Mouse (Mus musculus) intestine, embryonic 15.5 days (tissue): Measurements from ENCODE around the gene Ero1l. TPM values are rescaled to one million over a fixed set of nuclear protein-coding genes. Genes with fewer than 3 reads are reported as not detected.

ENCODE experiments used
- ATAC-seq: fragments of 200-750 bp; cut with Nextera tagmentation; 2 replicates; pipeline ENCODE4 v1.8.0; 2017; ENCODE audit warnings: moderate TSS enrichment, moderate library complexity
- H3K27ac ChIP-seq: fragments of 300-500 bp; sonication (generic); 2 replicates; pipeline ENCODE4 v1.5.1; 2015; ENCODE audit warnings: mild to moderate bottlenecking, inconsistent platforms
- H3K27me3 ChIP-seq: fragments of 300-500 bp; sonication (generic); replicated peaks from 2 replicates; pipeline ENCODE4 v1.6.1; 2015; ENCODE audit warnings: inconsistent platforms
- H3K36me3 ChIP-seq: fragments of 300-500 bp; sonication (generic); 2 replicates; pipeline ENCODE4 v1.6.1; 2015; ENCODE audit warnings: inconsistent platforms
- H3K4me1 ChIP-seq: fragments of 300-500 bp; sonication (generic); replicated peaks from 2 replicates; pipeline ENCODE4 v1.6.1; 2015; ENCODE audit warnings: inconsistent platforms
- H3K4me2 ChIP-seq: fragments of 300-500 bp; sonication (generic); replicated peaks from 2 replicates; pipeline ENCODE4 v1.6.1; 2015; ENCODE audit warnings: mild to moderate bottlenecking, inconsistent platforms
- H3K4me3 ChIP-seq: fragments of 300-500 bp; sonication (generic); replicated peaks from 2 replicates; pipeline ENCODE4 v1.5.1; 2015; ENCODE audit warnings: inconsistent platforms
- H3K9ac ChIP-seq: fragments of 300-500 bp; sonication (generic); 2 replicates; pipeline ENCODE4 v1.6.1; 2015; ENCODE audit warnings: inconsistent platforms
- H3K9me3 ChIP-seq: fragments of 300-500 bp; sonication (generic); 2 replicates; pipeline ENCODE4 v1.6.1; 2016; ENCODE audit warnings: inconsistent platforms
- WGBS: fragments of 180-500 bp; shearing (Covaris S2); methylation state at CpG from one replicate; pipeline ENCODE4 v1.1.7; 2015; 5-methylcytosine and 5-hydroxymethylcytosine counted together
- polyA plus RNA-seq: library from polyadenylated mRNA; unstranded; fragments of >200 nt; fragmentation: Nextera tagmentation; extraction: Ambion mirVana; gene quantifications from 2 replicates; pipeline ENCODE4 v1.2.1, GENCODE M21; 2015

Ero1l gene
- polyA plus RNA-seq = 56.1 and 73.9 TPM in 2 replicates

DNA sequence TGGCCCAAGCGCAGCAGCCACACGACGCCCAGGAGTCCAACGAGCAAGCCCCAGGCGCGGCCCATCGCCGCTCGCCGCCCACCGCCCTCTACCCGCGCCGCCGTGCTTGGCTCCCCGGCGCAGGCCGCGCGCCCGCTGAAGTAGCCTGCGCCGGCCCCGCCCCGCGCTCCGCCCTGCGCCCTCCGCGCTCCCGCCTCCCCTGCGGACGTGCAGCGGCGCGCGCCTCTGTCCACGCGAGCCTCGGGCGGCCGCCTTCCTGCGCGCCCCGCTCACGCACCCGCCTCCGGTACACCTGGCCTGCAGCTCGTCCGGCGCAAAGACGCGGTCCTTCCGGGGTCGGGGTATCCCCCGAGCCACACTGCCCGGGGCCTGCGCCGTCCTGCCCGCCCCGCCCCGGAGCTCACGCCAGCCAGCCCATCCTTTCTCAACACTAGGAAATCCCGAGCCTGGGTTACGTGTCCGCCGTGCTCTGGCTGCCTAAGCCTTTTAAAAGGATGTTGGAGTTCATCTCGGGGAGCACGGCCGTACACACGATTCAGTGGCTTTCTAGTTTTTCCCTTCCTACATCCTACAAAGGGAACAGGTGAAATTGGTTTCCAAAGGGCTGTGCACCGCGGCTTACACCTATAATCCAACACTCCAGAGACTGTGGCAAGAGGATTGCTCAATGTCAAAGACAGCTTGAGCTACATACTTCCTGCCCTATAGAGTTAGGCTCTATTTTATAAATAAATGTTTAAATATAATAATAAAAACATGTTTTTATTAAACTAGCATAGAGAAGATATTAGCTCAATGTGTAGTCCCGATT lies at the start of gene Ero1l:
Gene Ero1l (minus strand): TSS at position 346 of the 811 bp plus-strand sequence.
- Histone ChIP-seq H3K9ac (peak within 1 kb of the TSS; percentile 90), H3K36me3 (no peaks in the 10 kb centered on the region), H3K4me2 (peak within 1 kb of the TSS; percentile 67), H3K9me3 (no peaks in the 10 kb centered on the region), H3K27me3 (no peaks in the 10 kb centered on the region), H3K27ac (peak within 1 kb of the TSS; percentile 95), H3K4me3 (peak within 1 kb of the TSS; percentile 86), H3K4me1 (0 out of 2 replicates have a peak, but pooled peaks cover 6% of the 10 kb centered on the region)
- ATAC-seq = peak; percentile 96
- 2% methylated on average over 69 of the region's 74 CpGs for WGBS

DNA sequence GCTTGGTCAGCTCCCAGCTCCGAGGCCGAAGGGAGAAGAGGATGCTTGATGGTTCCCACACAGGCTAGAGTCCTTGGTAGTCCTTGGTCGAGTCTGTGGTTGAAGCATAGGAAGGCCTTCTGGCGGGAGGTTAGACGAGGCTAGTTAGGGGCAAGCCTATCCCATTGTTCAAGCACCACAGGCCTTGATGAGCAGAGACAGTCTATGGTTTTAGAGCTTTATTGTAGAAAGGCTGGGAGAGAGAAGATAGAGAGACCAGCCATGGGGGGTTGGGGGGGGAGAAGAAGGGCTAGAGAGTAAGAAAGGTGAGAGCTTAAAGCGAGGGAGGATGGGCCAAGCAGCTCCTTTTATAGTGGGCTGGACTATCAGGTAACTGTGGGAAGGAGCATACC lies 46.6 kb upstream of the Ero1l start:
- no peak overlapping the region for H3K4me3 ChIP-seq
- no peak overlapping the region for H3K4me2 ChIP-seq
- peaks cover 12% of the 10 kb centered on the region for H3K36me3 ChIP-seq
- no peak overlapping the region for H3K9ac ChIP-seq
- H3K27me3 ChIP-seq = no peaks in the 10 kb centered on the region
- H3K27ac ChIP-seq = no peak overlapping the region
- WGBS = 90% methylated on average over 6 of the region's 6 CpGs
- no peak for ATAC-seq
- H3K9me3 ChIP-seq = no peaks in the 10 kb centered on the region
- H3K4me1 ChIP-seq = no peaks in the 10 kb centered on the region

DNA sequence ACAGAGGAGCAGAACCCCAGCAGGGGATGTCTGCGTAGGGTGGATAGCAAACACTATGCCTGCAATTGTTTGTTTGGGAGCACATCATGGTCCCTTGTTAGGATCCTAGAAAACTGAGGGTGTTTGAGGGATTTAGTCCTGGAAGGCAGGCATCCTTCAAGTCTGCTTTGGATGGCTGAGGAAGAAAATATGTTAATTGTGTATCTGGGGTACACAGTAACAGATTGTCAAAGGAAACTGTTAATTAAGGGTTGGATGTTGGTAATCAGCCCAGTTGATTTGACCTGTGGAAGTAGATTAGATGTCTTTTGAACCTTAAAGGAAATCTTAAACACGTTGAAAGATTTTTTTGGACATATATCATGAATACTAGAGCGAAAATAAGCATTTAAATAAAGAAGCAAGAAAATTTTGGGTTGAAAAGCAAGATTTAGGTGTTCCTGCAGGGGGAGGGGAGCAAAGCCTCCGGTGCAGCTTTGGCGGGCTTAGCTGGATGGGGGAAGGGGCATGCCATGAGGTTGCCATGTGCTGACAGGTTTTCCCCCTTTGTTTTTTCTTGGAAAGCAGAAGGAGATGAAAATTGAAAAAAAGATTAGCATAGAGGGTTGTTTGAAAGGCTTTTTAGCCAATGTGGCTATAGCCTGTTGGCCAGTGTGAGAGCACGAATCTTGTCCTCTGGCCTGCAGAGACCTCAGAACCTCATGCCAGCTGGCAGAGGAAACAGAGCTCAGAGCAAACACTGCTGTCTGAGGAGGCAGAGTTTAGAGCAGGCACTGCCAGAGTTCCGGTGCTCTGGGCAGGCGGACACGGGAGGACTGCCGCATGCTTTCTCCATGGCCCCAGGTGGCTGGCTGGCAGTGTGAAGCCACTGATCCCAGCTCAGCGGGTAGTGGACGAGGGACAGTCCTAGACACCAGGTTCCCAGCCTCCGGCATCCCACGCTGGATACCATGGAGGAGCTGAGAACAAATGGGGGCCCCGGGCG lies 45.9 kb upstream of the Ero1l start:
- Histone ChIP-seq H3K36me3 (peaks cover 6% of the 10 kb centered on the region), H3K4me1 (no peaks in the 10 kb centered on the region), H3K4me2 (no peak overlapping the region), H3K9ac (no peak overlapping the region), H3K27me3 (no peaks in the 10 kb centered on the region), H3K4me3 (no peak overlapping the region), H3K27ac (no peak overlapping the region), H3K9me3 (no peaks in the 10 kb centered on the region)
- WGBS = 90% methylated on average over 16 of the region's 16 CpGs
- no peak for ATAC-seq

DNA sequence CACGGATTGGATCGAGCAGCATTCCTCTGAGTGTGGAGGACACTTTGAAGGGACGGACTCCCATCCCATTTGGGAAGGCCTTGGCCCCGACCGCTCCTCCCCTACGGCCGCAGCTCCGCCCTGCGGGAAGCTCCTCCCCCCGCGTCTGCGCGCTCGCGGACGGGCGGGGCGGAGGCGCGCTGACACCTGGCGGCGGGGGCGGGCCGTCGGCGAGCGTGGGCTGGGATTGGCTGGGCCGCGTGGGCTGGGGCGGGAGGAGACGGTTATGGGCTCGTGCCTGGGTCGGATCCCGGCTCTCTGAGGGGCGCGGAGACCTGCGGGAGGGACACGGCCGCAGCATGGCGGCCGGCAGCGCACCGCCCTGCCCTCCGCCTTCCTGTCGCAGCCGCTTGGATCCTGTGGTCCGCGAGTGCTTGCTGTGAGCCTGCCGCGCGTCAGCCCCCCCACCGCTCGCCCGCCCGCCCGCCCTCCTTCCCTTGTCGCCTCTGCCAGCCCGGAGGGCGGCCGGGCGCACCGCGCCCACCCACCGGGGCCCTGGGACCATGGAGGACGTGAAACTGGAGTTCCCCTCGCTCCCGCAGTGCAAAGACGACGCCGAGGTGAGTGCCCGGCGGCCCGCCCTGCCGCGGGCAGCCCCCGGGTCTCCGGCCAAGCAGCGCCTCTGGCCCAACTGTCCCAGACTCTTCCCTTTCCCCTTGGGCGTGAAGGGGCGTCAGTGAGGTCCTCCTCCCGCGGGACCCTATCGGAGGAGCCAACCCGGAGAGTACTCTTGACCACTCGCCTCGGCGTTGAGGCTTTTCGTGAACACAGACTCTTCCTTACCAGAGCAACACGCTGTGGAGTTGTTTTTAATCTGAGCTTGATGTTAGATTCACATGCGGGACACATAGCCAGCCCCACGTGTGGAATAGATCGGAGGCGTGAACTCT lies 32.6 kb upstream of the Ero1l start, which contains the start of gene Styx:
Gene Styx (plus strand): TSS at position 163 of the 929 bp plus-strand sequence.
- under 1% methylated on average over 79 of the region's 93 CpGs for WGBS
- peak; percentile 99 for ATAC-seq
- Histone ChIP-seq H3K9ac (peak within 1 kb of the TSS; percentile 83), H3K27ac (peak within 1 kb of the TSS; percentile 79), H3K36me3 (peaks cover 10% of the 10 kb centered on the region), H3K27me3 (no peaks in the 10 kb centered on the region), H3K9me3 (no peaks in the 10 kb centered on the region), H3K4me2 (peak within 1 kb of the TSS; percentile 64), H3K4me1 (peaks cover 4% of the 10 kb centered on the region), H3K4me3 (peak within 1 kb of the TSS; percentile 75)

DNA sequence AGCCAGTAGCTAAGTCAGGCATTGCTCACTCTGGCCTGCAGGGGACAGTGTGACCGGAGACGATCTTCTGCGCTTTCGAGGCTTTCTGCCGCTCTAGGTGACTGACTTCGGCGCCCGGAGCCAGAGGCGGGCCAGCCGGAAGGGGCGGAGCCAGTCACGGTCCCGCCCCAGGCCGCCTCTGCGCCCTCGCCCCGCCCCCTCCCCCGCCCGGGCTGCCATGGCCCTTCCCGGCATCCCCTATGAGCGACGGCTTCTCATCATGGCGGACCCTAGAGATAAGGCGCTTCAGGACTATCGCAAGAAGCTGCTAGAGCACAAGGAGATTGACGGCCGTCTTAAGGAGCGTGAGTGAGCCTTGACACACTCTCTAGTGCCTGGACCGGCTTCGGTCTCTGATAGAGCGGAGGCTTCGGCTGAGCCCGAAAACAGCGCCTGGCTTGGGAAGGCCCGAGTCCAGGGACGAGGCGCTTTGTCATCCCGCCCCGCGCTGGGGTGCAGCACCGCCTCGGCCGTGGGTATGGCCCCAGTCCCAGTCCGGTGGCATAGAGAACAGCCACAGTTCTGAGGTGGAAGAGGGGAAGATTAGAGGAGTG lies 11.1 kb upstream of the Ero1l start, which contains the start of gene Psmc6:
Gene Psmc6 (plus strand): TSS at position 200 of the 593 bp plus-strand sequence.
- H3K27me3 ChIP-seq = no peaks in the 10 kb centered on the region
- under 1% methylated on average over 44 of the region's 44 CpGs for whole genome bisulfite sequencing
- 0 out of 2 replicates have a peak, but pooled peaks cover 3% of the 10 kb centered on the region for H3K4me1 ChIP-seq
- no peaks in the 10 kb centered on the region for H3K9me3 ChIP-seq
- H3K9ac ChIP-seq = peak within 1 kb of the TSS; percentile 87
- H3K4me3 ChIP-seq = peak within 1 kb of the TSS; percentile 75
- H3K36me3 ChIP-seq = peaks cover 6% of the 10 kb centered on the region
- peak within 1 kb of the TSS; percentile 60 for H3K4me2 ChIP-seq
- ATAC-seq = peak; percentile 98
- H3K27ac ChIP-seq = peak within 1 kb of the TSS; percentile 66

DNA sequence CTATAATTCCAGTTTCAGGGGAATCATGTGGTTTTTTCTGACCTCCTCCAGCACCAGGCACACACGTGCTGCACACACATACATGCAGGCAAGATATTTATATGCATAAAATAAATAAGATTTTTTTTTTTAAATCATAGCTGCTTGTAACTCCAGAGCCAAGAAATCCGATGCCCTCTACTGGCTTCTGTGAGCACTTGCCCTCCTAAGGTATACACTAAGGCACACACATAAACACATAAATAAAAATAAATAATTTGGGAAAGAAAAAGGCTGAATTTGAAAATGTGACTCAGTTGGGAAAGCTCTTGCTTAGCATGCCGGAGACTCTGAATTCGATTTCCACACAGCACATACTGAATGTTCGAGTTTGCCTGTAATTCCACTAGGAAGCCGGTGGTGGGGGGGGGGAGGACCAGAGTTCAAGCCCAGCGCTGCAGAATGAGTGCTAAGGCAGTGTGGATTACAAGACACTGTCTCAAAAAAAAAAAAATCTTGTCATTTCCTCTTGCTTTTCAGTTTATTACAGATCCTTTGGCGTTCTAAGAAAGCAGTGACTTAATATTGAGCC lies 10.5 kb upstream of the Ero1l start:
- 10% methylated on average over 8 of the region's 8 CpGs for WGBS
- Histone ChIP-seq H3K9ac (0 out of 2 replicates have a peak overlapping the region, but pooled peaks have one; percentile 27), H3K36me3 (peaks cover 6% of the 10 kb centered on the region), H3K9me3 (no peaks in the 10 kb centered on the region), H3K4me3 (peak overlapping the region; percentile 75), H3K27me3 (no peaks in the 10 kb centered on the region), H3K4me1 (0 out of 2 replicates have a peak, but pooled peaks cover 3% of the 10 kb centered on the region), H3K27ac (0 out of 2 replicates have a peak overlapping the region, but pooled peaks have one; percentile 48), H3K4me2 (peak overlapping the region; percentile 57)
- peak; percentile 52 for ATAC-seq

DNA sequence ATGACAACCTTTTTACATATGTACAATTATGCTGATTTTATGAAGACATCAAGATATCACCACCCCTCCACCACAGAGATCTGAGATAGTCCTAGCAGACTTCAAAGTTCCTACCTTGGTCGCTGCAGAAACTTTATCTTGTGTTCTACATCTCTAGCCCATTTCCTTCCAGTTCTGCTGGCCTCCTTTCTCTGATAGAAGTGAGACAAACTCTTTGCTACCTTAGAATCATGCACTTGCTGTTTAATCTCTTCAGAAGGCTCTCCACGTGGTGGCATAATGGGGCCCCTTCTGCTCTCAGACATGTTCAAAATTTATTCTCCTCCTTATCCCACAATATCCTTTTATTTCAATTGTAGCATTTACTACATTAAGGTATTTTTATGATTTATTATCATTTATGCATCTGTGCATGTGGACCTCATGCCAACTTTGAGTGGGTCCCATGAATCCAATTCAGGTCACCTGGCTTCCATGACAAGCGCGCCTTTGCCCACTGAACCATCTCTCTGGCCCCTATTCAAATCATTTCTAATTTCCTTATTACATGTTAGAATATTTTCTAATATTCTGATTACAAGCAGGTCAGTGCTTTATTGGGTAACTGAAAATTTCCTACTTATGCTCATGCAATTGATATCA lies 9.6 kb upstream of the Ero1l start:
- WGBS = 92% methylated on average over 4 of the region's 4 CpGs
- H3K4me2 ChIP-seq = no peak overlapping the region
- peaks cover 6% of the 10 kb centered on the region for H3K36me3 ChIP-seq
- 0 out of 2 replicates have a peak, but pooled peaks cover 3% of the 10 kb centered on the region for H3K4me1 ChIP-seq
- no peak overlapping the region for H3K27ac ChIP-seq
- no peak overlapping the region for H3K4me3 ChIP-seq
- H3K9me3 ChIP-seq = no peaks in the 10 kb centered on the region
- H3K27me3 ChIP-seq = no peaks in the 10 kb centered on the region
- no peak for ATAC-seq
- H3K9ac ChIP-seq = no peak overlapping the region

DNA sequence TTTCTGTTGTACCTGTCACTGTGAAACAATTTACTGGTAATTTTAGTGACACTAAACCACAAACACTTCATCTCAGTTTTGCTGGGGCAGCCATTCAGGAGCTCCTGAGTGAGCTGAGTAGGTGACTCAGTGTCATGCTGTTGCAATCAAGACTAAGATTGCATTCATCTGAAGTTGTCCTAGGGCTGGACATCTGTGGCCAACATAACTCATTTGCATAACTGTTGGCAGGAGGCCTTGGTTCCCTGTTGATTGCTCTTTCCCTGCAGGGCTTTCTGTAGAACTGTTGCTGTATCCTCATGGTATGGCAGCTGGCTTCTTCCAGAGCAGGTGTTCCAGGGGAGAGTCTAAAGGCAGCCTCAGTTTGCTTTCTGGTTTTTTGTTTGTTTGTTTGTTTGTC lies 6.9 kb upstream of the Ero1l start:
- Histone ChIP-seq H3K27me3 (no peaks in the 10 kb centered on the region), H3K4me2 (no peak overlapping the region), H3K36me3 (no peaks in the 10 kb centered on the region), H3K27ac (no peak overlapping the region), H3K4me1 (no peaks in the 10 kb centered on the region), H3K4me3 (no peak overlapping the region), H3K9ac (no peak overlapping the region), H3K9me3 (no peaks in the 10 kb centered on the region)
- ATAC-seq = no peak

DNA sequence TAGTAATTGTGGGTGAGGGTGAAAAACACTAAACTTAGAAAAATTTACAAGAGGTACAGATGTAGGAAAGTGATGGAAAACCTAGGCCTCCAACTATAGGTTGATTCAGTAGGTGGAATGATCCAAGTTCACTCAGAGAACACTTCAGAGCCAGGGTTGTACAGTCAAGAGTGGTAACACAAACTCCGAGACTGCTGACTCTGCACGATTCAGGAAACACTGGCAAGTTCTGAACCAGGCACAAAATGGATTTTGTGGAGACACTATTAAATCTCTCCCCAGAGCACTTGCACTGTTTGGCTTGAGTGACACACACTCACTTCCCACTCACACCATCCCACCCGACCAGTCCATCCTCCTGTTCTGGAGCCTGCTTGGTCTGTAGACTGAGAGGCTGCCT lies 4.7 kb upstream of the Ero1l start:
- H3K4me2 ChIP-seq = no peak overlapping the region
- H3K9ac ChIP-seq = no peak overlapping the region
- 83% methylated on average over 3 of the region's 3 CpGs for WGBS
- no peaks in the 10 kb centered on the region for H3K27me3 ChIP-seq
- H3K9me3 ChIP-seq = no peaks in the 10 kb centered on the region
- H3K27ac ChIP-seq = no peak overlapping the region
- H3K36me3 ChIP-seq = no peaks in the 10 kb centered on the region
- H3K4me3 ChIP-seq = no peak overlapping the region
- H3K4me1 ChIP-seq = no peaks in the 10 kb centered on the region
- no peak for ATAC-seq

DNA sequence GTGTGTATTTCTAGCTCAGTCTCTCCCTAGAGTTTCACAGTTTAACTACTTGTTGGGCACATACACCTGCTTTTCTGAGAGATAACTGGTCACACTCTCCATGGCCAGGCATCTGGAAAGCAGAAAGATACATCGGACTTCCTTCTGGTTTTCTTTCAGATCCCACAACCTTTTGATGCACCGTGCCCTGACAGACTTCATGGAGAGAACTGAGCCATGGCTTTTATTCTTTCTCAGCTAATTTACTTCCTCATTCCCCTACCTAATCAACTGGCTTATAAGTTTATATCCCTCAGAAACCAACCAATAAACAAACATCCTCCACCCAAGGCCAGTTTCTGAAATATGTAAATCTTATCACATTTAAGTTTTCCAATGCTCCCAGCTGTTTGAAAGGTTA lies 3.9 kb upstream of the Ero1l start:
- Histone ChIP-seq H3K27me3 (no peaks in the 10 kb centered on the region), H3K4me3 (no peak overlapping the region), H3K9me3 (no peaks in the 10 kb centered on the region), H3K4me2 (no peak overlapping the region), H3K9ac (no peak overlapping the region), H3K27ac (no peak overlapping the region), H3K36me3 (no peaks in the 10 kb centered on the region), H3K4me1 (no peaks in the 10 kb centered on the region)
- 86% methylated on average over 2 of the region's 2 CpGs for WGBS
- ATAC-seq = no peak
